Mouse (Mus musculus) forebrain, postnatal 0 days (tissue): Measurements from ENCODE around the gene Car11. TPM values are rescaled to one million over a fixed set of nuclear protein-coding genes. Genes with fewer than 3 reads are reported as not detected.

Experiments
- ATAC-seq: fragments of 200-750 bp; cut with Nextera tagmentation; 2 replicates; pipeline ENCODE4 v1.8.0; 2017; ENCODE audit warnings: mild to moderate bottlenecking, moderate library complexity
- DNase-seq: peaks from one replicate; pipeline ENCODE4 v3.0.0-alpha.2; 2015
- H3K27ac ChIP-seq: fragments of 300-500 bp; sonication (generic); 2 replicates; pipeline ENCODE4 v1.5.1; 2014; ENCODE audit warnings: low read depth, mild to moderate bottlenecking, antibody characterized with exemption, low read length, moderate library complexity, mixed read lengths
- H3K27me3 ChIP-seq: fragments of 300-500 bp; sonication (generic); 2 replicates; pipeline ENCODE4 v1.6.1; 2014; ENCODE audit warnings: mild to moderate bottlenecking, low read length, mixed read lengths; ENCODE audit not compliant: insufficient read depth
- H3K36me3 ChIP-seq: fragments of 300-500 bp; sonication (generic); 2 replicates; pipeline ENCODE4 v1.6.1; 2014; ENCODE audit warnings: mild to moderate bottlenecking, moderate library complexity; ENCODE audit not compliant: insufficient read depth
- H3K4me1 ChIP-seq: fragments of 300-500 bp; sonication (generic); 2 replicates; pipeline ENCODE4 v1.6.1; 2014; ENCODE audit warnings: antibody characterized with exemption; ENCODE audit not compliant: insufficient read depth
- H3K4me2 ChIP-seq: fragments of 300-500 bp; sonication (generic); 2 replicates; pipeline ENCODE4 v1.6.1; 2014; ENCODE audit warnings: low read depth, mild to moderate bottlenecking, moderate library complexity
- H3K4me3 ChIP-seq: fragments of 300-500 bp; sonication (generic); 2 replicates; pipeline ENCODE4 v1.5.1; 2014; ENCODE audit warnings: low read depth, low read length, mixed read lengths
- H3K9ac ChIP-seq: fragments of 300-500 bp; sonication (generic); 2 replicates; pipeline ENCODE4 v1.6.1; 2014; ENCODE audit warnings: mild to moderate bottlenecking
- H3K9me3 ChIP-seq: fragments of 300-500 bp; sonication (generic); 2 replicates; pipeline ENCODE4 v1.6.1; 2016; ENCODE audit warnings: low read length
- CTCF ChIP-seq: sonication (generic); IDR thresholded peaks from 2 replicates; pipeline ENCODE4 v1.5.1; 2016; ENCODE audit warnings: antibody characterized with exemption, control low read depth, low read depth
- WGBS: fragments of 180-500 bp; shearing (Covaris S2); extraction: QIAGEN DNeasy Blood & Tissue Kit; methylation state at CpG from one replicate; pipeline ENCODE4 v1.1.7; 2014; 5-methylcytosine and 5-hydroxymethylcytosine counted together
- polyA plus RNA-seq: library from polyadenylated mRNA; unstranded; fragments of >200 nt; fragmentation: Nextera tagmentation; extraction: Ambion mirVana; gene quantifications from 2 replicates; pipeline ENCODE4 v1.2.1, GENCODE M21; 2015
- total RNA-seq: library from RNA; depleted of rRNA; stranded (reverse); fragments of >200 nt; gene quantifications from 2 replicates; pipeline ENCODE4 v1.2.3, GENCODE M21; 2014

The Car11 gene
- total and polyA plus RNA-seq, 2 experiments from 2014 or later = 102 to 104 TPM

GRCm38 (mm10) chr7:45666161-45666560 is 33.5 kb upstream of the Car11 start, which contains the start of gene Fut2:
Fut2 (minus strand) TSS chr7:45666394.
- Histone ChIP-seq H3K4me1 (no peaks in the 10 kb centered on the region), H3K4me3 (no peak within 1 kb of the TSS), H3K4me2 (no peak within 1 kb of the TSS), H3K9me3 (no peaks in the 10 kb centered on the region), H3K27me3 (no peaks in the 10 kb centered on the region), H3K9ac (no peak within 1 kb of the TSS), H3K27ac (no peak within 1 kb of the TSS), H3K36me3 (no peaks in the 10 kb centered on the region)
- ATAC-seq (no peak), DNase-seq (no peak)
- WGBS = 86% methylated on average over 7 of the region's 7 CpGs
- TF ChIP-seq CTCF = no peak

GRCm38 (mm10) chr7:45667761-45668160 is 31.9 kb upstream of the Car11 start:
- no peaks in the 10 kb centered on the region for H3K4me1 ChIP-seq
- no peak overlapping the region for H3K4me3 ChIP-seq
- WGBS = 68% methylated on average over 14 of the region's 14 CpGs
- H3K27me3 ChIP-seq = no peaks in the 10 kb centered on the region
- DNase-seq (peak; percentile 54), ATAC-seq (peak; percentile 51; the same call in 1 of the 2 replicates)
- TF ChIP-seq CTCF = no peak
- no peak overlapping the region for H3K9ac ChIP-seq
- H3K36me3 ChIP-seq = no peaks in the 10 kb centered on the region
- no peak overlapping the region for H3K27ac ChIP-seq
- no peaks in the 10 kb centered on the region for H3K9me3 ChIP-seq
- no peak overlapping the region for H3K4me2 ChIP-seq

GRCm38 (mm10) chr7:45668921-45669320 is 30.7 kb upstream of the Car11 start:
- H3K27me3 ChIP-seq = no peaks in the 10 kb centered on the region
- H3K36me3 ChIP-seq = no peaks in the 10 kb centered on the region
- H3K4me3 ChIP-seq = no peak overlapping the region
- H3K9me3 ChIP-seq = no peaks in the 10 kb centered on the region
- H3K4me1 ChIP-seq = no peaks in the 10 kb centered on the region
- H3K4me2 ChIP-seq = no peak overlapping the region
- H3K9ac ChIP-seq = no peak overlapping the region
- no peak for DNase-seq
- 95% methylated on average over 9 of the region's 9 CpGs for WGBS
- H3K27ac ChIP-seq = no peak overlapping the region
- ATAC-seq = no peak
- TF ChIP-seq CTCF = 0 out of 2 replicates have a peak, but pooled peaks have one; percentile 27

- no peak for ATAC-seq
- Histone ChIP-seq H3K4me3 (no peak overlapping the region), H3K4me1 (no peaks in the 10 kb centered on the region), H3K9me3 (no peaks in the 10 kb centered on the region), H3K27me3 (no peaks in the 10 kb centered on the region), H3K36me3 (no peaks in the 10 kb centered on the region; the same call in 1 of the 2 replicates), H3K27ac (no peak overlapping the region), H3K9ac (no peak overlapping the region), H3K4me2 (no peak overlapping the region)
- DNase-seq = no peak
- TF ChIP-seq CTCF = no peak
- 80% methylated on average over 7 of the region's 7 CpGs for WGBS
Measured at GRCm38 (mm10) chr7:45677627-45678295, 21.9 kb upstream of the Car11 start.

GRCm38 (mm10) chr7:45678513-45678912 is 21.1 kb upstream of the Car11 start:
- Histone ChIP-seq H3K4me2 (no peak overlapping the region), H3K36me3 (no peaks in the 10 kb centered on the region; the same call in 1 of the 2 replicates), H3K27me3 (no peaks in the 10 kb centered on the region), H3K9ac (no peak overlapping the region), H3K27ac (no peak overlapping the region), H3K4me1 (no peaks in the 10 kb centered on the region), H3K9me3 (no peaks in the 10 kb centered on the region), H3K4me3 (no peak overlapping the region)
- ATAC-seq (no peak), DNase-seq (no peak)
- 92% methylated on average over 14 of the region's 14 CpGs for WGBS
- no peak for TF ChIP-seq CTCF

- Histone ChIP-seq H3K36me3 (no peaks in the 10 kb centered on the region; the same call in 1 of the 2 replicates), H3K4me1 (no peaks in the 10 kb centered on the region), H3K27me3 (no peaks in the 10 kb centered on the region), H3K4me2 (no peak overlapping the region), H3K4me3 (no peak overlapping the region), H3K27ac (no peak overlapping the region), H3K9ac (no peak overlapping the region), H3K9me3 (no peaks in the 10 kb centered on the region)
- WGBS = 66% methylated on average over 14 of the region's 14 CpGs
- ATAC-seq (no peak), DNase-seq (no peak)
- no peak for TF ChIP-seq CTCF
Measured at GRCm38 (mm10) chr7:45679966-45680621, 19.5 kb upstream of the Car11 start.

- Histone ChIP-seq H3K27ac (no peak overlapping the region), H3K4me1 (no peaks in the 10 kb centered on the region), H3K36me3 (no peaks in the 10 kb centered on the region; the same call in 1 of the 2 replicates), H3K4me3 (no peak overlapping the region), H3K9me3 (no peaks in the 10 kb centered on the region), H3K9ac (no peak overlapping the region), H3K27me3 (no peaks in the 10 kb centered on the region), H3K4me2 (no peak overlapping the region)
- DNase-seq (no peak), ATAC-seq (no peak)
- no peak for TF ChIP-seq CTCF
- 88% methylated on average over 8 of the region's 8 CpGs for WGBS
Measured at GRCm38 (mm10) chr7:45681046-45681736, 18.5 kb upstream of the Car11 start.
